Mouse (Mus musculus) G1E (cell line): ENCODE data around the gene Dnase1l2. TPM values are rescaled to one million over a fixed set of nuclear protein-coding genes. Genes with fewer than 3 reads are reported as not detected.

Source experiments
- ATAC-seq: 2 replicates; pipeline ENCODE4 v1.8.0; 2016; ENCODE audit warnings: mild to moderate bottlenecking; ENCODE audit not compliant: insufficient number of reproducible peaks, poor library complexity, low FRiP score, severe bottlenecking; ENCODE audit errors: extremely low read depth
- DNase-seq: peaks from one replicate; pipeline ENCODE4 v3.0.0; 2012; ENCODE audit warnings: low spot score
- H3K27me3 ChIP-seq: 2 replicates; pipeline ENCODE4 v1.6.1; 2012; ENCODE audit warnings: mild to moderate bottlenecking, low read length, inconsistent platforms; ENCODE audit not compliant: insufficient read depth
- H3K36me3 ChIP-seq: replicated peaks from 2 replicates; pipeline ENCODE3; 2012; ENCODE audit warnings: mild to moderate bottlenecking, inconsistent platforms
- H3K4me1 ChIP-seq: 2 replicates; pipeline ENCODE4 v1.6.1; 2012; ENCODE audit warnings: low read depth, low read length, inconsistent platforms, mixed read lengths; ENCODE audit not compliant: insufficient read depth
- H3K4me3 ChIP-seq: 2 replicates; pipeline ENCODE4 v1.5.1; 2012; ENCODE audit warnings: low read depth, mild to moderate bottlenecking, inconsistent platforms, low read length, moderate library complexity, mixed read lengths
- H3K9me3 ChIP-seq: replicated peaks from 2 replicates; pipeline ENCODE4 v1.6.1; 2012; ENCODE audit warnings: inconsistent platforms
- CTCF ChIP-seq: IDR thresholded peaks from 2 replicates; pipeline ENCODE4 v1.5.1; 2012; ENCODE audit warnings: low read depth, low read length, inconsistent platforms, mixed read lengths
- GATA1 ChIP-seq: IDR thresholded peaks from 2 replicates; pipeline ENCODE4 v1.6.1; 2012; ENCODE audit warnings: borderline replicate concordance, low read length, inconsistent platforms, mixed read lengths
- GATA2 ChIP-seq: IDR thresholded peaks from 2 replicates; pipeline ENCODE4 v1.6.1; 2012; ENCODE audit warnings: low read depth, low read length, inconsistent platforms, borderline replicate concordance
- POLR2AphosphoS5 ChIP-seq: IDR thresholded peaks from 2 replicates; pipeline ENCODE4 v1.6.1; 2012; ENCODE audit warnings: low read depth, low read length, inconsistent platforms; ENCODE audit not compliant: insufficient replicate concordance
- TAL1 ChIP-seq: conservative IDR thresholded peaks from 2 replicates; pipeline ENCODE4 v1.6.1; 2012; ENCODE audit warnings: low read depth, low read length, inconsistent platforms, mixed read lengths
- polyA plus RNA-seq: library from polyadenylated mRNA; stranded (reverse); fragments of >175 nt; gene quantifications from 2 replicates; pipeline ENCODE4 v1.2.3, GENCODE M21; 2012
- total RNA-seq, 2 experiments: library from RNA; stranded (forward) in 1 of 2; stranded (reverse) in 1 of 2; fragments of 200-1000 nt in 1 of 2; fragments of >200 nt in 1 of 2; fragmentation: Nextera tagmentation in 1 of 2; gene quantifications; 2 replicates each; pipeline ENCODE4 v1.2.3; 2014 to 2017

The Dnase1l2 gene
- total and polyA plus RNA-seq, 3 experiments: 0.05 to 2.3 (median 1.3) TPM

GRCm38 (mm10) chr17:24477053-24477984 lies 34.4 kb upstream of the Dnase1l2 start:
- DNase-seq: no peak
- ATAC-seq: no peak
- Histone ChIP-seq H3K9me3 (no peaks in the 10 kb centered on the region), H3K27me3 (no peaks in the 10 kb centered on the region), H3K4me3 (peak overlapping the region; percentile 96; the same call in 1 of the 2 replicates), H3K4me1 (peaks cover 65% of the 10 kb centered on the region), H3K36me3 (peaks cover 60% of the 10 kb centered on the region)
- TF ChIP-seq POLR2AphosphoS5: no peak
- TF ChIP-seq GATA2: no peak
- no peak for TF ChIP-seq CTCF
- no peak for TF ChIP-seq TAL1
- TF ChIP-seq GATA1: no peak

GRCm38 (mm10) chr17:24476022-24476776 lies 33.3 kb upstream of the Dnase1l2 start:
- no peak for DNase-seq
- Histone ChIP-seq H3K4me1 (peaks cover 74% of the 10 kb centered on the region), H3K36me3 (peaks cover 69% of the 10 kb centered on the region)

DNA sequence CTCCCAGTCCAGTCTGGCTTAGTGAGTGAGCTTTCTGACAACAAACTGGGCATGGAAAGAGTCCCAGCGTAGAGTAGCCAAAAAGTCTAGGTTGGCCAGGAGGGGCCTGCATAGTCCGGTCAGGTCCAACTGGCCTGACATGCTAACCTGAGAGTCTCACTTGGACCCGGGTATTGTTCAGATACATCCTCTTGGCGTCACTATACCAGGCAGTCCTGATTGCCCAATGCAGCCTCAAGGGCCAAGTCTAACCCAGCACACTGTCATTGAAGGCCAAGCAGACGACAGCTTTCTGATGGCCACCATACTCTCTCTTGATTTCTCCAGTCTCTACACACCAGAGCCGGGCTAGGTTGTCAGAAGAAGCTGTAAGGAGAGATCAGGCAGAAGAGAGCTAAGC lies 32.7 kb upstream of the Dnase1l2 start:
- DNase-seq (no peak), ATAC-seq (no peak)
- H3K4me3 ChIP-seq: no peak overlapping the region
- H3K4me1 ChIP-seq: peaks cover 80% of the 10 kb centered on the region
- peaks cover 74% of the 10 kb centered on the region for H3K36me3 ChIP-seq
- TF ChIP-seq POLR2AphosphoS5: no peak
- no peak for TF ChIP-seq CTCF
- no peak for TF ChIP-seq GATA2
- TF ChIP-seq TAL1: no peak
- TF ChIP-seq GATA1: no peak
- H3K27me3 ChIP-seq: no peaks in the 10 kb centered on the region
- no peaks in the 10 kb centered on the region for H3K9me3 ChIP-seq

More at GRCm38 (mm10) chr17:24476022-24476776, 33.3 kb upstream of the Dnase1l2 start:
- ATAC-seq: no peak
- Histone ChIP-seq H3K9me3 (no peaks in the 10 kb centered on the region), H3K4me3 (no peak overlapping the region), H3K27me3 (no peaks in the 10 kb centered on the region)
- no peak for TF ChIP-seq GATA1
- TF ChIP-seq POLR2AphosphoS5: no peak
- TF ChIP-seq CTCF: no peak
- TF ChIP-seq TAL1: no peak
- TF ChIP-seq GATA2: no peak

DNA sequence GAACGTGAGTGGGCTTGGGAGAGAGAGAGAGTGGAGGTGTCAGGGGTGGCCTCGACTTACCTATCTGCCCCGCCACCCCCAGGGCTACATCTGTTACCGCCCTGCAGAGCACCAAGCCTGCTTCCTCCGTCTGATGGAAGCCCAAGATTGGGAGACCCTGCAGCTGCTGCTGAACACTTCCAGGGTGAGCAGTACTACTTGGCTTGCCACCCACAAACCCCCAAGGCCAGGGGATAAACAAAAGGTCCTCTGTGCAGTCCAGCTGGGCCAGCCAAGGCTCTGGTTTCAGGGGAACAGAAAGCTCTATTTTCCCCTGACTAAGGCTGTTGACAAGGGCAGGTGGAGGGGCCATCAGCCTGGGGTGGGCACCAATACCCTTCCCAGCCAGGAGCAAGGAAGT lies 31.7 kb upstream of the Dnase1l2 start:
- Histone ChIP-seq H3K4me1 (peaks cover 70% of the 10 kb centered on the region), H3K36me3 (peaks cover 74% of the 10 kb centered on the region), H3K4me3 (no peak overlapping the region), H3K27me3 (no peaks in the 10 kb centered on the region), H3K9me3 (no peaks in the 10 kb centered on the region)
- ATAC-seq (no peak), DNase-seq (no peak)
- TF ChIP-seq GATA1: no peak
- TF ChIP-seq CTCF: no peak
- TF ChIP-seq TAL1: no peak
- no peak for TF ChIP-seq GATA2
- no peak; the same call in 1 of the 2 replicates for TF ChIP-seq POLR2AphosphoS5

DNA sequence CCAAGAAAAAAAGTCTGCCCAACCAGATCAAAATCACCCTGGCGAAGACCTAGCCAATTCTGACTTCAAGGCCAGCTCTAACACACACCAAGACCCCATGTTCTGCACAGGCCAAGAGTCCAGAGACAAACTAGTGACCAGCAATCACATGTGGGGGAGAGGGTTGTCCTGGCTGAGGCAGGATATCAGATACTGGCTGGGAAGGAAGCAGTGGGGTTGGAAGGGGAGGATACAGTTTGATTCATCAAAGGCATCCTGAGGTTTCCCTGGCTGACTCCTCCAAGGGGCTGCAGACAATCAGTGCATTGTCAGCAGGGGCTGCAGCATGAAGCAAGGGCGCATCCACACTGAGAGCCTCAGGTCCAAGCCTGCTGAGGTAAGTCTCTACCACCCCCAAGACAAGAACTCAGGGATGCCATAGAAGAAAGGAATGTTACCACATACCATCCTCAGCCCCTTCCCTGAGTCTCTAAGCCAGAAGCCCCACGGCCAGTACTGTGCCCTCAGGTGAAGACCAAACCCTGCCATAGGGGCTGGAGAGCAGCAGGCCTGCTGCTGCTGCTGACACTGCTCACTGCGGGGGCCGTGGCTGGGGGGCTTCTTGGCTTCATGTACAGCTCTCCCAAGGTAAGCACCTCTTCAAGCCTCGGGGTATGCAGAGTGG lies 30.8 kb upstream of the Dnase1l2 start, which contains the start of gene Bricd5:
Bricd5 (plus strand) TSS at position 273 of the 664 bp plus-strand sequence.
- peaks cover 74% of the 10 kb centered on the region for H3K36me3 ChIP-seq
- no peak for ATAC-seq

More for the DNA sequence above, 30.8 kb upstream of the Dnase1l2 start, which contains the start of gene Bricd5:
- Histone ChIP-seq H3K4me1 (peaks cover 70% of the 10 kb centered on the region), H3K4me3 (peak within 1 kb of the TSS; percentile 100), H3K9me3 (no peaks in the 10 kb centered on the region), H3K27me3 (no peaks in the 10 kb centered on the region)
- no peak for DNase-seq
- TF ChIP-seq CTCF (no peak), POLR2AphosphoS5 (0 out of 2 replicates have a peak, but pooled peaks have one; percentile 20), GATA1 (no peak)
